Mouse (Mus musculus): ENCODE data around the gene Spata5.

The Spata5 gene

DNA sequence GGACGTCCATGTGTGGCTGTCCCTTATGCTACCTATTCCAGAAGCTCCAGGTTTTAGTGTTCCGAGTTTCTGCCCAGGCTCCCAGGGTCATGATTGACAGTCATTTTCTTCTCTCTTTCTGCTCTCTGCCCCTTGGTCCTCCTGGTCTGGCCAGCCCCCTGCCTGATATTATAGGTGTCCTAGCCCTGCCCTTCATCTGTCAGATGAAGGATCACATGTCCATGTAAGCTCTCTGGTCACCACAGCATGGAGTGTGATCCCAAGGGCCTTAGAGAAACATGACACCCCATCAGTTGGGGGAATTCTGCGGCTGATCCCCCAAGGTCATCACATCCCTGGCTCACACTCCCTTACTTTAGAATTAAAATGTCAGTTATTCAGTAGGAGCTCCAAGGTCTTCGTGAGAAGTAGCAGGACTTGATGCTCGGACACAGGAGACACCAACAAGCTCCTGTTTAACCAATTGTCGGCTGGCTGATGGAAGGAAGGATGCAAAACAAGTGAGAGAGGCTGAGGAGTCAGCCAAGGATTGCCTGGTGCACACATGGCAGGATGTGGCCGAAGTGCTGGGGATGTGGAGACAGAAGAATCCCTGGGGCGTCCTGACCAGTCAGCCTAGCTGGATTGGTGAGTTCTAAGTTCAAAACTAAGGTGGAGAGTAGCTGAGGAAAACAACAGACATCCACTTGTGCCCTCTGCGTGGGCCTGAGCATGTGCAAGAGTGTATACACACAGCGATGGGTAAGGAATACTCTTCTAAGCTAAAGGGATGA, 195.4 kb downstream of the Spata5 start:
- no peak for DNase-seq (ENCODE audit: low spot score in 2 of 2)

DNA sequence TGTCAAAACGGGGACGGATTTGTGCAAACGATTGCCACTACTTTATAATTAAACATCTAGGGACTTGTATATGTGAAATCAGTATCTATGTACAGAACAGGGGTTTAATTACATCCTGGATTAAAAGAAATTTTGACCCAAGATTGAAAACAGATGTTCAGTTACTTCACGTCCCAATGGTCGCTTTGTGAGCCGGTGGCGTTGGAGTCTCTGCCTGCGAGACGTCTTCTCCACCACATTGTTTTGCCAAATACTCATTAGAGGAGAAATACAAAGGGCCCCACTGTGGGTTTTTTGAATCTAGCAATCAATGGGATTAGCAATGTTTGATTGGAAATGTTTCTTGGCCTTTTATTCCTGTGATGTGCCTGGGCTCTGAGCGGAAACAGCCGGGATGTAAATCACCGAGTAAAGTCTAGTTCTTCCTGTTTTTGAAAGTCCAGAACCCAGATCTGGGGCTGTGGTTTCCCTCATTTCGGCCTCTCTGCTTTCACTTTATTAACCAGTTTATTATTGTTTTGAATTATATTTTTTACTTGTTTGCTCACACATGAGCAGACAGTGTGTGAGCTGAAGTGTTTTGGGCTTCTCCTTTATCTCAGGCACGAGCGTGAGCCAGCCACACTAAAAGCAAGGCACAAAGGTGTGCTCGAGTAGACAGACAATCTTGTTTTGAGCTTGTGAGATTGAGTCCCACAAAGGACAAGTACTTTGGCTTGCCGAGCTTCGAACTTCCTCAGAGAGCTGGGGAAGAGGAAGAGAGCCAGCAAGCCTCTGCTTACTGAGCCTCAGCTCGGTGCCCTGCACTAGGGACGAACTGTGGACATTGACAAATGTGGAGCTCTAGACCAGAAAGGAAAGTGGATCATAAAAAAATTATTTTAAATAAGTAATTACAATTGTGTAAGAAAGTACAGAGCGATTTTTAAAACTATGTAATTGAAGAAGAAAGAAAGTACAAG, 197.2 kb downstream of the Spata5 start:
- DNase-seq (ENCODE audit: low spot score in 2 of 2), result no peak
